Mouse (Mus musculus) neural tube, embryonic 13.5 days (tissue): ENCODE measurements at regions not wholly inside any gene's neighbourhood (a gene's known extent, or its start where the extent isn't known, plus 50 kb on each side); places are given as distances from the start of the nearest gene placed in this dataset.

Source experiments
- ATAC-seq: fragments of 200-750 bp; cut with Nextera tagmentation; 2 replicates; pipeline ENCODE4 v1.8.0; 2017; ENCODE audit warnings: low read depth, mild to moderate bottlenecking, moderate TSS enrichment, moderate library complexity
- H3K27ac ChIP-seq: fragments of 300-500 bp; sonication (generic); replicated peaks from 2 replicates; pipeline ENCODE4 v1.5.1; 2015; ENCODE audit warnings: moderate library complexity, mild to moderate bottlenecking, inconsistent platforms
- H3K27me3 ChIP-seq: fragments of 300-500 bp; sonication (generic); 2 replicates; pipeline ENCODE4 v1.6.1; 2015; ENCODE audit warnings: mild to moderate bottlenecking, inconsistent platforms
- H3K36me3 ChIP-seq: fragments of 300-500 bp; sonication (generic); 2 replicates; pipeline ENCODE4 v1.6.1; 2015; ENCODE audit warnings: mild to moderate bottlenecking, inconsistent platforms
- H3K4me1 ChIP-seq: fragments of 300-500 bp; sonication (generic); replicated peaks from 2 replicates; pipeline ENCODE4 v1.6.1; 2015; ENCODE audit warnings: inconsistent platforms
- H3K4me2 ChIP-seq: fragments of 300-500 bp; sonication (generic); 2 replicates; pipeline ENCODE4 v1.6.1; 2015; ENCODE audit warnings: inconsistent platforms, mild to moderate bottlenecking, moderate library complexity
- H3K4me3 ChIP-seq: fragments of 300-500 bp; sonication (generic); 2 replicates; pipeline ENCODE4 v1.5.1; 2015; ENCODE audit warnings: mild to moderate bottlenecking, inconsistent platforms
- H3K9ac ChIP-seq: fragments of 300-500 bp; sonication (generic); 2 replicates; pipeline ENCODE4 v1.6.1; 2015; ENCODE audit warnings: moderate library complexity, mild to moderate bottlenecking, inconsistent platforms
- H3K9me3 ChIP-seq: fragments of 300-500 bp; sonication (generic); 2 replicates; pipeline ENCODE4 v1.6.1; 2016; ENCODE audit warnings: inconsistent platforms
- WGBS: fragments of 180-500 bp; shearing (Covaris S2); methylation state at CpG from one replicate; pipeline ENCODE4 v1.1.7; 2015; 5-methylcytosine and 5-hydroxymethylcytosine counted together

DNA sequence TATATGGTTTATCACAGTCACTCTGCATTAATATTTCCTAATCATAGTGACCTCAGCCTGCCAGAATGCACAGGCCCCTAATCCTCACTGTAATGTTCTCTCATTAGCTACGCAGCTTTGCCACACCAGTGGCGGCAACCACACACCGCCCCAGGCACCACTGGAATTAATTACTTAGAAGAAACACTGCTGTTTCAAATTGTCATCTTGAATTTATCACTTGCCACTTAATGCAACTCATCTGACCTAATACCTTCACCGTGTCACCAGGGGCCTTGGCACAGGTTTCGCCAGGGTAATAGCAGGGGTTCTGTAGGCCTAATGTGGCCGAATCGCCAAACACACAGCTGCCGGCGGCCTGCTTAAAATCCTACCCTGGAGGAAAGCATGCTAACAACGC is 328.5 kb upstream of the Atp5g3 start:
- peak; percentile 61; the same call in 1 of the 2 replicates for ATAC-seq
- H3K27ac ChIP-seq: no peak overlapping the region

DNA sequence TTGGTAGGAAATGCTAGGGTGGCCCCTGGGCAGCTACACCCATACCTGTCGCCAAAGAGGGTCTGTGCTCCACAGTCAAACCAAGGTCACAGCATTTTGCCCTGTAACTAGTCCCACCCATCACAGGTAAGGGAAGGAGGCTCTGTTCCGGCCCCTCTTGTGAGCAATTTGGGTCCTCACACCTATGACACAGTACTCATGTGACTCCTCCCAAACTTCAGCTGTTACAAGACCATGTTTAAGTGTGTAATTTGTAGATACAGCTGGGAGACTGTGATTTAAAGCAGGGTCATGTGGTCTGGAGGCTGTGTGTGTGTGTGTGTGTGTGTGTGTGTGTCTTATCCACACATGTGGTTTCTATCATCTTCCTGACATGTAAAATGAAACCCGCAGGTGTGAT is 306.3 kb upstream of the Atp5g3 start:
- no peak overlapping the region for H3K9ac ChIP-seq
- no peaks in the 10 kb centered on the region for H3K4me1 ChIP-seq
- no peak overlapping the region for H3K27ac ChIP-seq
- no peaks in the 10 kb centered on the region for H3K27me3 ChIP-seq
- H3K4me3 ChIP-seq: no peak overlapping the region
- H3K36me3 ChIP-seq: no peaks in the 10 kb centered on the region
- no peak overlapping the region for H3K4me2 ChIP-seq
- no peak for ATAC-seq
- WGBS: 92% methylated on average over 3 of the region's 3 CpGs
- H3K9me3 ChIP-seq: no peaks in the 10 kb centered on the region

More for the DNA sequence above, 328.5 kb upstream of the Atp5g3 start:
- Histone ChIP-seq H3K9me3 (no peaks in the 10 kb centered on the region), H3K36me3 (no peaks in the 10 kb centered on the region), H3K4me2 (no peak overlapping the region), H3K4me3 (no peak overlapping the region), H3K9ac (no peak overlapping the region), H3K27me3 (no peaks in the 10 kb centered on the region), H3K4me1 (peaks cover 28% of the 10 kb centered on the region)
- 35% methylated on average over 10 of the region's 10 CpGs for WGBS

DNA sequence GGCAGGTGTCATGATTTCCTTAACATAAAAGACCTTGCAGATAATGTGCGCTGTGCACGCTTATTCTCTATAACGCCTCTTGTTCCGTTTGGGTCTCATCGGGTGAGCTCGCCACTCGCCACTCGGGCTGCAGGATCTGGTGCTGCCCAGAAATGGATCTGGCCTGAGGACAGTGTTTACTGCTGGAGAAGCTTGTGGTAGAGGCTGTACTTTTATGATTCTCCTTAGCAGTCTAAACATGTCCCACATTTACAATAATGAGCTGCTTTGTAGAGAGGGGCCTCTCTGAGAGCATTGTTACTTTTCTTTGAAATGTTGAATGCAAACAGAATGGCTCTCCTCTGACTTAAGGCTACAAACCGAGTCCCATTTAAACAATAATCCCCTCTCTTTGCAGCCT is 299.1 kb upstream of the Atp5g3 start:
- Histone ChIP-seq H3K4me3 (no peak overlapping the region), H3K9me3 (no peaks in the 10 kb centered on the region), H3K4me2 (no peak overlapping the region), H3K27me3 (no peaks in the 10 kb centered on the region), H3K9ac (no peak overlapping the region), H3K36me3 (no peaks in the 10 kb centered on the region), H3K27ac (no peak overlapping the region), H3K4me1 (peaks cover 13% of the 10 kb centered on the region)
- WGBS: 43% methylated on average over 9 of the region's 9 CpGs
- no peak for ATAC-seq

GRCm38 (mm10) chr2:74209421-74209917 is 298.3 kb upstream of the Atp5g3 start:
- WGBS: 64% methylated on average over 3 of the region's 3 CpGs
- Histone ChIP-seq H3K4me1 (peaks cover 13% of the 10 kb centered on the region), H3K27me3 (no peaks in the 10 kb centered on the region), H3K27ac (no peak overlapping the region), H3K9me3 (no peaks in the 10 kb centered on the region), H3K4me2 (no peak overlapping the region), H3K9ac (no peak overlapping the region), H3K36me3 (no peaks in the 10 kb centered on the region), H3K4me3 (no peak overlapping the region)
- ATAC-seq: no peak

GRCm38 (mm10) chr2:74207440-74207839 is 296.3 kb upstream of the Atp5g3 start:
- Histone ChIP-seq H3K4me3 (no peak overlapping the region), H3K4me1 (peaks cover 18% of the 10 kb centered on the region), H3K36me3 (no peaks in the 10 kb centered on the region), H3K9ac (no peak overlapping the region), H3K27ac (no peak overlapping the region), H3K4me2 (no peak overlapping the region), H3K9me3 (no peaks in the 10 kb centered on the region), H3K27me3 (no peaks in the 10 kb centered on the region)
- ATAC-seq: no peak
- 62% methylated on average over 10 of the region's 10 CpGs for WGBS

DNA sequence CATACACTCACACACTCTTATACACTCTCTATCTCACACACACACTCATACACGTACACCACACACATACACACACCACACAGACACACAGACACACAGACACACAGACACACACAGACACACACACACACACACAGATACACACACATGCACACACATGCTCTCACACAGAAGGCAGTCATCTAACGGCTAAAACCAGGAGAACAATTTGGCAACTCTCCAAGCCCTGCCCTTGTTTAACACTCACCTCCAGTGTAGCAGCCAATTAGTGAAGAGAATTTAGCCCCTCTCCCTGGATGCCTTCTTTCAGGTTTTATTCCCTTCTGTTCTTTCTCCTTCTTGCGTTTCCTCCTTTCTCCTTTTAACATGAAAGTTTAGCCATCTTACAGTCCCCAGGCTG is 291.6 kb upstream of the Atp5g3 start:
- Histone ChIP-seq H3K4me3 (no peak overlapping the region), H3K27ac (no peak overlapping the region), H3K4me2 (no peak overlapping the region), H3K9me3 (no peaks in the 10 kb centered on the region), H3K36me3 (no peaks in the 10 kb centered on the region), H3K4me1 (peaks cover 18% of the 10 kb centered on the region), H3K27me3 (no peaks in the 10 kb centered on the region), H3K9ac (no peak overlapping the region)
- WGBS: 63% methylated on average over 3 of the region's 3 CpGs
- no peak for ATAC-seq

GRCm38 (mm10) chr2:74201608-74202323 is 290.6 kb upstream of the Atp5g3 start:
- H3K4me1 ChIP-seq: peaks cover 18% of the 10 kb centered on the region
- 42% methylated on average over 11 of the region's 11 CpGs for WGBS
- no peak overlapping the region for H3K27ac ChIP-seq
- no peak overlapping the region for H3K4me3 ChIP-seq
- no peak overlapping the region for H3K9ac ChIP-seq
- no peaks in the 10 kb centered on the region for H3K9me3 ChIP-seq
- ATAC-seq: no peak
- no peaks in the 10 kb centered on the region for H3K27me3 ChIP-seq
- H3K36me3 ChIP-seq: no peaks in the 10 kb centered on the region
- no peak overlapping the region for H3K4me2 ChIP-seq

DNA sequence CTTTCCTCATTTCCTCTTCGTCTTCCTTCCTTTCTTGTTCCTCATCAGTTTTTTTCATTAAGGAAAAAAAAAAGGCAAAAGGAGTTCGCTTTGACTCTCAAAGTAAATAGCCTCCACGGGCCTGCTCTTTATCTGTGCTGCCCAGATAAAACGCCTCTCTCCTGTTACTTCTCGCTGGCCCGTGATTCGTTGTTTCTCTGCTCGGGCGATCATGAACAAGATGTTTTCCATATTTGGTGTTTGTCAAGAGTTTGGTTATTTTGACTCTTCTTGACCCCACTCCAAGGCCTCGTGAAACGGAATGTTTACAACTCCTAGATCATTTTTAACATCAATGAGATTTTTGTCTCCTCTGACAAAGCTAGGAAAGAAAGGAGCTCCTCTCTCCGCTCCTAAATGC is 288.4 kb upstream of the Atp5g3 start:
- no peaks in the 10 kb centered on the region for H3K36me3 ChIP-seq
- 50% methylated on average over 12 of the region's 12 CpGs for WGBS
- no peaks in the 10 kb centered on the region for H3K9me3 ChIP-seq
- H3K9ac ChIP-seq: no peak overlapping the region
- H3K27me3 ChIP-seq: no peaks in the 10 kb centered on the region
- H3K4me2 ChIP-seq: no peak overlapping the region
- no peak for ATAC-seq
- H3K4me1 ChIP-seq: peaks cover 18% of the 10 kb centered on the region
- no peak overlapping the region for H3K4me3 ChIP-seq
- H3K27ac ChIP-seq: no peak overlapping the region

DNA sequence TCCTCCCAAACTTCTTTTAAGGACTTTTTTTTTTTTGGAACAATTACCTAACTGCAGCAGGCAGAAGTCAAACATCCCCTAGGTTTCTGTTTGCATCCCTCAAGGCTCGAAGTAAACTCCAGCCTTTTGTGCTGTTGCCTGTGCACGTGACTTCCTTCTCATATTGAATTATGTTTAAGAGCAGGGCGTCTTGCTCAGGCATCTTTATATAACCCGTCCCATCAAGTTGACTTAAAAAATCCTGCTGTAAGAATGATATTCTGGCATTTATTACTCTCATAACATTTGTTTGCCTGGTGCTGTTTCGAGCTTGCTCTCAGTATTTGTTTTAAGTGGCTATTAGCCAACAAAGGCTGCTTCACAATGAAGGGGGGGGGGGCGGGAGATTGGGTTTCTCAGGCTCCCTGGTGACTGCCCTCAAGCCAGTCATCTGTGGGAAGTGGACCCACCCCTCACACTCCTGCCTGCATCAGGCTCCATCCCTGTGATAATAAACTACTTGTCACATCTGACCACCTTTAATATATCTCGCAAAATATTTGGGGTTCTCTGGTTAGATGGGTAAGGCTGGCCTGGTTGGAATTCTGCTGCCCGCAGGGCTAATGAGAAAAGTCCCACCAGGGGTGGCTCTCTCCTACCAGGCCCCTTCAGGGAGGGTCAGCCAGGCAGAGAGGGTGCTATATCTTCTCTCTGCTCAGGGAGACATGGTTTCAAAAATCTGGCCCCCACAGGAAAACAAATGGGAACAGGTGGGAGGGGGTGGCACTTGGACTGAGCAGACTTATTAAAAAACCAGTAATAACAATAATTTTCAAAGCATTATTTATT is 277.1 kb upstream of the Atp5g3 start:
- Histone ChIP-seq H3K9me3 (peaks cover 5% of the 10 kb centered on the region; the same call in 1 of the 2 replicates), H3K27ac (no peak overlapping the region), H3K9ac (no peak overlapping the region), H3K4me3 (no peak overlapping the region), H3K4me2 (no peak overlapping the region), H3K4me1 (peaks cover 13% of the 10 kb centered on the region), H3K36me3 (no peaks in the 10 kb centered on the region), H3K27me3 (no peaks in the 10 kb centered on the region)
- no peak; the same call in 1 of the 2 replicates for ATAC-seq
- WGBS: 17% methylated on average over 8 of the region's 8 CpGs

DNA sequence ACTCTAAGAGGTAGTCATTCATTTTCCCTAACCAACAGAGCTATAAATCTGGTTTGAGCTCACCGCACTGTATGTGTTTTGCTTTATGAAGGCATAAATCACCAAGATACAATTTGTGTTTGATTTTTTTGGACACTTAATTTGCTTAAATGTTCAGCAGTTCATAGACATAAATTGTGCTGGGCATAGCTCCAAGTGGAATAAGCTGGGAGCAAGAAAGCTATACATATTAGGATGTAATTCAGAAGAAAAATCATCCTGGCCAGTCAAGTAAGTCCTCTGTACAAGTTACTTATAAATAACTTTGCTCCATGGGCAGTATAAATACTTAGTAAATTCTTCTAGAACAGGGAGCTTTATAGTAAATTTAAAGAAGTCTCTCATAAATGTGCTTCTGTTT is 267.0 kb upstream of the Atp5g3 start:
- no peak overlapping the region for H3K9ac ChIP-seq
- no peak for ATAC-seq
- no peak overlapping the region for H3K4me3 ChIP-seq
- no peak overlapping the region for H3K4me2 ChIP-seq
- H3K4me1 ChIP-seq: no peaks in the 10 kb centered on the region
- no peaks in the 10 kb centered on the region for H3K36me3 ChIP-seq
- no peaks in the 10 kb centered on the region for H3K9me3 ChIP-seq
- 61% methylated on average over 1 of the region's 1 CpGs for WGBS
- no peak overlapping the region for H3K27ac ChIP-seq
- H3K27me3 ChIP-seq: no peaks in the 10 kb centered on the region

DNA sequence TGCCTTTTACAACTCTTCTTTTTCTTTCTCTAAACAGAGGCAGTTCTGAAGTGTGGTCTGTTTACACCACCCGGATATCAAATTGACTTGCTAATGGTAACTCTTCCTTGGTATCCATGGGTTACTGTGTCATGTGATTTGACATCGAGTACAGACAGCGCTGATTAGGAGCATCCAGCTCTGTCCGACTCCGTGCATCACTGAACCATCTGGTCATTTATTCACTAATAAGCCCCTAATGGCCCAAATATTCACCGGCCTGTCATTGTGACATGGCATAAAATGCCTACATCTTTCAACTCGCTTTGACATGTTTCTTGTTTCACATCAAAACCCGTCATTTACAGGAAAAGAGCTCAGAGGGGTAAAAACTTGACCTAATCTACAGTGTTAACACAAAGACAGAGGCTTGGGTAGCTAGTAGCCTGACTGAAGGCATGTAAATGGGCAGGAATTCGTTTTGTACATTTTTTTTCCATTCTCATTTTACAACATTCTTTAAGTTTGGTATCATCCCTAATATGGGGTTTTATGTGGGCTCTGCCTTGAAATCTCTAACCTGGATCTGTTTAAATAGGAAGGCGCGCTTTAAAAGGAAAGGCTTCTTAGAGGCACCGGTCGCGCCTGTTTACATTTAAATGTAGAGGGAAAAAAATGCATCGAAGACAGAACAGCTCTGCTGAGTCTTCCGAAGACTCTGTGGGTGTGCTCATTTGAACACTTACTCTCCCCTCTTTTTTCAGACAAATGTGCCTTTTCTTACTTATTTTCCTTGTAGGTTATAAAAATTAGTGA is 257.8 kb upstream of the Atp5g3 start:
- Histone ChIP-seq H3K4me2 (0 out of 2 replicates have a peak overlapping the region, but pooled peaks have one; percentile 7), H3K4me1 (peaks cover 10% of the 10 kb centered on the region), H3K9me3 (no peaks in the 10 kb centered on the region), H3K9ac (no peak overlapping the region), H3K36me3 (no peaks in the 10 kb centered on the region), H3K4me3 (no peak overlapping the region), H3K27ac (no peak overlapping the region), H3K27me3 (no peaks in the 10 kb centered on the region)
- peak; percentile 65; the same call in 1 of the 2 replicates for ATAC-seq
- 31% methylated on average over 16 of the region's 16 CpGs for WGBS

- no peak for ATAC-seq
- Histone ChIP-seq H3K4me3 (no peak overlapping the region), H3K4me2 (no peak overlapping the region), H3K27me3 (no peaks in the 10 kb centered on the region), H3K9me3 (no peaks in the 10 kb centered on the region), H3K36me3 (no peaks in the 10 kb centered on the region), H3K4me1 (peaks cover 10% of the 10 kb centered on the region), H3K9ac (no peak overlapping the region), H3K27ac (no peak overlapping the region)
- WGBS: 81% methylated on average over 17 of the region's 17 CpGs
Observed at GRCm38 (mm10) chr2:74168307-74168706, 257.2 kb upstream of the Atp5g3 start.
